Mouse (Mus musculus): Measurements from ENCODE around the gene Rbm42.

The Rbm42 gene

GRCm38 (mm10) chr7:30649591-30650540 is at the start of gene Rbm42:
Gene Rbm42, minus strand, starts transcription at chr7:30650317.
- DNase-seq (ENCODE audit: low spot score), result peak; percentile 96

- peak; percentile 65 for DNase-seq (ENCODE audit: low spot score)
Measured at GRCm38 (mm10) chr7:30698589-30698988, 48.5 kb upstream of the Rbm42 start, which contains the start of gene 2200002J24Rik. Gene 2200002J24Rik, plus strand, starts transcription at chr7:30698926.

GRCm38 (mm10) chr7:30698101-30698500 is 48.0 kb upstream of the Rbm42 start:
- peak; percentile 30 for DNase-seq (ENCODE audit: low spot score)

- no peak for DNase-seq (ENCODE audit: low spot score)
Measured at GRCm38 (mm10) chr7:30688325-30688724, 38.2 kb upstream of the Rbm42 start.

- no peak for DNase-seq (ENCODE audit: low spot score)
Measured at GRCm38 (mm10) chr7:30683425-30683824, 33.3 kb upstream of the Rbm42 start.

- peak; percentile 37 for DNase-seq (ENCODE audit: low spot score)
Measured at GRCm38 (mm10) chr7:30681897-30682296, 31.8 kb upstream of the Rbm42 start.

GRCm38 (mm10) chr7:30678263-30678975 is 28.3 kb upstream of the Rbm42 start:
- peak; percentile 15 for DNase-seq (ENCODE audit: low spot score)

GRCm38 (mm10) chr7:30671480-30671879 is 21.4 kb upstream of the Rbm42 start, which contains the start of gene Pmis2:
Gene Pmis2, minus strand, starts transcription at chr7:30671605.
- no peak for DNase-seq (ENCODE audit: low spot score)

GRCm38 (mm10) chr7:30669229-30669628 is 19.1 kb upstream of the Rbm42 start:
- no peak for DNase-seq (ENCODE audit: low spot score)

- DNase-seq (ENCODE audit: low spot score), result no peak
Measured at GRCm38 (mm10) chr7:30665321-30665720, 15.2 kb upstream of the Rbm42 start.

- DNase-seq (ENCODE audit: low spot score), result peak; percentile 86
Measured at GRCm38 (mm10) chr7:30664529-30665200, 14.5 kb upstream of the Rbm42 start, which contains the start of gene Haus5. Gene Haus5, minus strand, starts transcription at chr7:30664994.

GRCm38 (mm10) chr7:30639083-30639482 is 11.0 kb downstream of the Rbm42 start:
- no peak for DNase-seq (ENCODE audit: low spot score)

GRCm38 (mm10) chr7:30636395-30636794 is 13.7 kb downstream of the Rbm42 start:
- no peak for DNase-seq (ENCODE audit: low spot score)

GRCm38 (mm10) chr7:30635752-30636151 is 14.4 kb downstream of the Rbm42 start, which contains the start of gene Etv2:
Gene Etv2, minus strand, starts transcription at chr7:30635852.
- no peak for DNase-seq (ENCODE audit: low spot score)

- peak; percentile 48 for DNase-seq (ENCODE audit: low spot score)
Measured at GRCm38 (mm10) chr7:30634621-30635020, 15.5 kb downstream of the Rbm42 start.

- DNase-seq (ENCODE audit: low spot score), result no peak
Measured at GRCm38 (mm10) chr7:30633762-30634412, 16.2 kb downstream of the Rbm42 start.

- DNase-seq (ENCODE audit: low spot score), result no peak
Measured at GRCm38 (mm10) chr7:30629013-30629412, 21.1 kb downstream of the Rbm42 start.

- DNase-seq (ENCODE audit: low spot score), result no peak
Measured at GRCm38 (mm10) chr7:30626647-30627046, 23.5 kb downstream of the Rbm42 start.

- DNase-seq (ENCODE audit: low spot score), result peak; percentile 85
Measured at GRCm38 (mm10) chr7:30625530-30626384, 24.4 kb downstream of the Rbm42 start, which contains the start of gene Cox6b1. Gene Cox6b1, minus strand, starts transcription at chr7:30626151.

GRCm38 (mm10) chr7:30619202-30619601 is 30.9 kb downstream of the Rbm42 start:
- DNase-seq (ENCODE audit: low spot score), result no peak

All from ovary, postnatal 36 days (tissue).